Mouse (Mus musculus) heart, postnatal 0 days (tissue): ENCODE results near the gene Slfn5. TPM values are rescaled to one million over a fixed set of nuclear protein-coding genes. Genes with fewer than 3 reads are reported as not detected.

Experiments
- ATAC-seq: fragments of 200-750 bp; cut with Nextera tagmentation; 2 replicates; pipeline ENCODE4 v1.8.0; 2017; ENCODE audit warnings: low read depth, moderate number of reproducible peaks, moderate library complexity; ENCODE audit not compliant: insufficient read depth
- DNase-seq: peaks from one replicate; pipeline ENCODE4 v3.0.0-alpha.2; 2016; ENCODE audit warnings: low spot score
- H3K27ac ChIP-seq: fragments of 300-500 bp; sonication (generic); 2 replicates; pipeline ENCODE4 v1.5.1; 2014; ENCODE audit warnings: low read depth, mild to moderate bottlenecking
- H3K27me3 ChIP-seq: fragments of 300-500 bp; sonication (generic); 2 replicates; pipeline ENCODE4 v1.6.1; 2014; ENCODE audit warnings: low read length, mixed read lengths; ENCODE audit not compliant: control insufficient read depth, insufficient read depth
- H3K36me3 ChIP-seq: fragments of 300-500 bp; sonication (generic); replicated peaks from 2 replicates; pipeline ENCODE4 v1.6.1; 2014; ENCODE audit warnings: low read length, mixed read lengths; ENCODE audit not compliant: control insufficient read depth, insufficient read depth
- H3K4me1 ChIP-seq: fragments of 300-500 bp; sonication (generic); 2 replicates; pipeline ENCODE4 v1.6.1; 2014; ENCODE audit warnings: antibody characterized with exemption; ENCODE audit not compliant: control insufficient read depth, insufficient read depth
- H3K4me2 ChIP-seq: fragments of 300-500 bp; sonication (generic); 2 replicates; pipeline ENCODE4 v1.6.1; 2014; ENCODE audit warnings: low read depth, mild to moderate bottlenecking, low read length, moderate library complexity
- H3K4me3 ChIP-seq: fragments of 300-500 bp; sonication (generic); 2 replicates; pipeline ENCODE4 v1.5.1; 2014; ENCODE audit warnings: low read depth, low read length
- H3K9ac ChIP-seq: fragments of 300-500 bp; sonication (generic); replicated peaks from 2 replicates; pipeline ENCODE4 v1.6.1; 2014; ENCODE audit warnings: low read depth, low read length, mixed read lengths
- H3K9me3 ChIP-seq: fragments of 300-500 bp; sonication (generic); replicated peaks from 2 replicates; pipeline ENCODE4 v1.6.1; 2016; ENCODE audit warnings: low read length; ENCODE audit not compliant: control insufficient read depth
- CTCF ChIP-seq: IDR thresholded peaks from 2 replicates; pipeline ENCODE4 v1.5.1; 2016; ENCODE audit warnings: antibody characterized with exemption, control low read depth, low read depth
- EP300 ChIP-seq: IDR thresholded peaks from 2 replicates; pipeline ENCODE4 v1.6.1; 2016; ENCODE audit warnings: antibody characterized with exemption, low read depth
- WGBS: fragments of 180-500 bp; shearing (Covaris S2); extraction: QIAGEN DNeasy Blood & Tissue Kit; methylation state at CpG from one replicate; pipeline ENCODE4 v1.1.7; 2014; 5-methylcytosine and 5-hydroxymethylcytosine counted together
- microRNA-seq: library from miRNA; unstranded; fragments of <30 nt; microRNA quantifications from one replicate; pipeline ENCODE4, GENCODE M21; 2016
- polyA plus RNA-seq: library from polyadenylated mRNA; unstranded; fragments of >200 nt; fragmentation: Nextera tagmentation; extraction: Ambion mirVana; gene quantifications from 2 replicates; pipeline ENCODE4 v1.2.1, GENCODE M21; 2015
- total RNA-seq: library from RNA; depleted of rRNA; stranded (reverse); fragments of >200 nt; gene quantifications from 2 replicates; pipeline ENCODE4 v1.2.3, GENCODE M21; 2014; ENCODE audit warnings: low replicate concordance; rRNA removed

The Slfn5 gene
- total and polyA plus RNA-seq, 2 experiments from 2014 or later = 18.7 to 29.0 TPM

DNA sequence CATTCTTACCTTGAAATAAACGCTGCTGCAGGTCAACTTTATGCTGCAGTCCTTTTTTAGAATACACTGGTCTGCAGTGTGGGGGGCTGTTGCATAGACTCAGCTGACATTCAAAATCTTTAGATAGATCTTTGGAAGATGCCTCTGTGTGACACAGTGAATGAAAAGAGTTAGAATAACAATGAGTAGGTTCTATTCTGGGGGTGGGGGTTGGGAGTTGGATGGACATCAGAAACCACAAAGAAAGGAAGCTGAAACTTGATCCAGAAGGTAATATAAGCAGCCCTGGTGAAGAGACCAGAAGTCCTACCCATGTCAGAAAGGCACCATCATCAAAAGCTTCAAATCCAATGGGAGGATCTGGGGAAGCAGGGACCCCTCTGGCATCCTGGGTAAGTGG lies 62.2 kb downstream of the Slfn5 start:
- DNase-seq (no peak), ATAC-seq (no peak)
- Histone ChIP-seq H3K9me3 (no peaks in the 10 kb centered on the region), H3K4me1 (no peaks in the 10 kb centered on the region), H3K4me2 (no peak overlapping the region), H3K27me3 (no peaks in the 10 kb centered on the region), H3K9ac (no peak overlapping the region), H3K27ac (no peak overlapping the region), H3K36me3 (no peaks in the 10 kb centered on the region), H3K4me3 (no peak overlapping the region)
- 86% methylated on average over 1 of the region's 1 CpGs for WGBS
- TF ChIP-seq EP300 (no peak), CTCF (no peak)

Small RNAs within 50 kb of the gene (microRNA-seq; reads per million reads assigned to microRNA genes)
- not detected for gene Mir7679

Other genes starting within 250 kb of the Slfn5 start
- not detected in 2 replicates for gene Cct6b, start 187.0 kb upstream of the Slfn5 start, total RNA-seq
- gene Cct6b, start 187.0 kb upstream of the Slfn5 start, polyA plus RNA-seq = 0.25 and 0.32 TPM in 2 replicates
- gene Zfp830, start 187.0 kb upstream of the Slfn5 start, total RNA-seq = 4.1 and 11.4 TPM in 2 replicates
- 21.7 and 23.9 TPM in 2 replicates for gene Zfp830, start 187.0 kb upstream of the Slfn5 start, polyA plus RNA-seq
- gene Lig3, start 170.2 kb upstream of the Slfn5 start, total RNA-seq = 24.7 and 34.8 TPM in 2 replicates
- 11.3 and 12.1 TPM in 2 replicates for gene Lig3, start 170.2 kb upstream of the Slfn5 start, polyA plus RNA-seq
- gene Rffl, start 80.1 kb upstream of the Slfn5 start, total RNA-seq = 3.8 and 4.8 TPM in 2 replicates
- gene Rffl, start 80.1 kb upstream of the Slfn5 start, polyA plus RNA-seq = 2.3 and 2.4 TPM in 2 replicates
- 10.8 and 11.5 TPM in 2 replicates for gene Rad51d, start 60.7 kb upstream of the Slfn5 start, total RNA-seq
- 9.9 and 11.8 TPM in 2 replicates for gene Rad51d, start 60.7 kb upstream of the Slfn5 start, polyA plus RNA-seq
- gene Fndc8, start 59.2 kb upstream of the Slfn5 start, total RNA-seq = not detected in 2 replicates
- gene Fndc8, start 59.2 kb upstream of the Slfn5 start, polyA plus RNA-seq = 0.10 and 0.12 TPM in 2 replicates
- 25.9 and 28.1 TPM in 2 replicates for gene Nle1, start 42.9 kb upstream of the Slfn5 start, total RNA-seq
- gene Nle1, start 42.9 kb upstream of the Slfn5 start, polyA plus RNA-seq = 9.0 and 9.4 TPM in 2 replicates
- 200 and 239 TPM in 2 replicates for gene Unc45b, start 40.8 kb upstream of the Slfn5 start, total RNA-seq
- 153 and 167 TPM in 2 replicates for gene Unc45b, start 40.8 kb upstream of the Slfn5 start, polyA plus RNA-seq
- gene Slfn9, start 40.5 kb downstream of the Slfn5 start, total RNA-seq = 3.1 and 7.6 TPM in 2 replicates
- 4.9 and 5.2 TPM in 2 replicates for gene Slfn9, start 40.5 kb downstream of the Slfn5 start, polyA plus RNA-seq
- gene Slfn8, start 69.5 kb downstream of the Slfn5 start, total RNA-seq = 0.61 and 2.5 TPM in 2 replicates
- 0.41 and 0.51 TPM in 2 replicates for gene Slfn8, start 69.5 kb downstream of the Slfn5 start, polyA plus RNA-seq
- gene Slfn2, start 113.8 kb downstream of the Slfn5 start, total RNA-seq = 3.7 and 5.2 TPM in 2 replicates
- 3.9 and 5.2 TPM in 2 replicates for gene Slfn2, start 113.8 kb downstream of the Slfn5 start, polyA plus RNA-seq
- gene Slfn1, start 165.5 kb downstream of the Slfn5 start, total RNA-seq = 0.31 TPM in 1 of 2 replicates, not detected in the other
- gene Slfn1, start 165.5 kb downstream of the Slfn5 start, polyA plus RNA-seq = 0.18 and 0.33 TPM in 2 replicates
- 0.27 and 1.1 TPM in 2 replicates for gene Slfn4, start 223.8 kb downstream of the Slfn5 start, total RNA-seq
- gene Slfn4, start 223.8 kb downstream of the Slfn5 start, polyA plus RNA-seq = 0.07 TPM in 1 of 2 replicates, not detected in the other
- 2.4 and 2.6 TPM in 2 replicates for gene Slfn3, start 240.0 kb downstream of the Slfn5 start, total RNA-seq
- gene Slfn3, start 240.0 kb downstream of the Slfn5 start, polyA plus RNA-seq = 0.98 and 1.1 TPM in 2 replicates